Mouse (Mus musculus) midbrain, embryonic 16.5 days (tissue): ENCODE results near the gene Hsd17b14. TPM values are rescaled to one million over a fixed set of nuclear protein-coding genes. Genes with fewer than 3 reads are reported as not detected.
"Not testable (repeated sequence)": the region's sequence is repeated elsewhere in the genome, so short reads cannot be mapped to it uniquely, and the experiment has no call there.

Experiments
- ATAC-seq: fragments of 200-750 bp; cut with Nextera tagmentation; 2 replicates; pipeline ENCODE4 v1.8.0; 2017; ENCODE audit warnings: moderate TSS enrichment
- H3K27ac ChIP-seq: fragments of 300-500 bp; sonication (generic); 2 replicates; pipeline ENCODE4 v1.5.1; 2014; ENCODE audit warnings: mild to moderate bottlenecking, low read length, mixed read lengths
- H3K27me3 ChIP-seq: fragments of 300-500 bp; sonication (generic); 2 replicates; pipeline ENCODE4 v1.6.1; 2014; ENCODE audit warnings: low read depth, low read length, mixed read lengths; ENCODE audit not compliant: control insufficient read depth, insufficient read depth
- H3K36me3 ChIP-seq: fragments of 300-500 bp; sonication (generic); 2 replicates; pipeline ENCODE4 v1.6.1; 2014; ENCODE audit warnings: mild to moderate bottlenecking, low read length, moderate library complexity, mixed read lengths; ENCODE audit not compliant: control insufficient read depth, insufficient read depth
- H3K4me1 ChIP-seq: fragments of 300-500 bp; sonication (generic); 2 replicates; pipeline ENCODE4 v1.6.1; 2014; ENCODE audit warnings: mild to moderate bottlenecking, low read length, mixed read lengths; ENCODE audit not compliant: control insufficient read depth, insufficient read depth
- H3K4me2 ChIP-seq: fragments of 300-500 bp; sonication (generic); 2 replicates; pipeline ENCODE4 v1.6.1; 2014; ENCODE audit warnings: mild to moderate bottlenecking, low read length, mixed read lengths
- H3K4me3 ChIP-seq: fragments of 300-500 bp; sonication (generic); 2 replicates; pipeline ENCODE4 v1.5.1; 2014; ENCODE audit warnings: low read depth, mild to moderate bottlenecking, low read length, moderate library complexity, mixed read lengths
- H3K9ac ChIP-seq: fragments of 300-500 bp; sonication (generic); 2 replicates; pipeline ENCODE4 v1.6.1; 2014; ENCODE audit warnings: low read depth, low read length, mixed read lengths
- H3K9me3 ChIP-seq: fragments of 300-500 bp; sonication (generic); replicated peaks from 2 replicates; pipeline ENCODE4 v1.6.1; 2014; ENCODE audit warnings: mild to moderate bottlenecking, low read length, mixed read lengths; ENCODE audit not compliant: control insufficient read depth, poor library complexity, severe bottlenecking
- WGBS: fragments of 180-500 bp; shearing (Covaris S2); extraction: QIAGEN DNeasy Blood & Tissue Kit; methylation state at CpG from one replicate; pipeline ENCODE4 v1.1.7; 2014; 5-methylcytosine and 5-hydroxymethylcytosine counted together
- polyA plus RNA-seq: library from polyadenylated mRNA; unstranded; fragments of >200 nt; fragmentation: Nextera tagmentation; extraction: Ambion mirVana; gene quantifications from 2 replicates; pipeline ENCODE4 v1.2.1, GENCODE M21; 2015

Gene Hsd17b14
- polyA plus RNA-seq = 0.21 TPM in 1 of 2 replicates, not detected in the other

DNA sequence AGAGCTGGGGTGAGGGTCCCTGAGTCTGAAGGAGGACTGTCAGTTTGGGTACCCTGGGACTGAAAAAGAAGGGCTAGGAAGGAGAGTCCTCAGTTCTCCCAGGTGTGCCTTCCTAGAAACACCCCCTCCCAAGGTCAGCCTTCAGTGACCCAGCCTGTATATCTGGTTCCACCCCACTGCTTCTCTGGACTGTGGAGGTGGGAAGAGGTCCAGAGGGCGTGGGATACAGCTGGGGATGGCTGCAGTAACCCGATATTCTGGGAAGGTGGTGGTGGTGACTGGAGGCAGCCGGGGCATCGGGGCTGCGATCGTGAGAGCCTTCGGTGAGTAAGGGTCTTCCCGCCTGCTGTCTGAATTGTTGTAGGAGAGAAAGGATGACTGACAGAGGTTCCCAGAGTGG is at the start of gene Hsd17b14:
Hsd17b14 (plus strand) TSS at position 150 of the 400 bp plus-strand sequence.
- 38% methylated on average over 8 of the region's 8 CpGs for WGBS
- H3K36me3 ChIP-seq = no peaks in the 10 kb centered on the region
- no peak within 1 kb of the TSS for H3K4me2 ChIP-seq
- H3K4me3 ChIP-seq = no peak within 1 kb of the TSS
- no peaks in the 10 kb centered on the region for H3K27me3 ChIP-seq
- no peaks in the 10 kb centered on the region for H3K4me1 ChIP-seq
- ATAC-seq = no peak
- H3K27ac ChIP-seq = no peak within 1 kb of the TSS
- H3K9me3 ChIP-seq = no peaks in the 10 kb centered on the region
- no peak within 1 kb of the TSS for H3K9ac ChIP-seq

DNA sequence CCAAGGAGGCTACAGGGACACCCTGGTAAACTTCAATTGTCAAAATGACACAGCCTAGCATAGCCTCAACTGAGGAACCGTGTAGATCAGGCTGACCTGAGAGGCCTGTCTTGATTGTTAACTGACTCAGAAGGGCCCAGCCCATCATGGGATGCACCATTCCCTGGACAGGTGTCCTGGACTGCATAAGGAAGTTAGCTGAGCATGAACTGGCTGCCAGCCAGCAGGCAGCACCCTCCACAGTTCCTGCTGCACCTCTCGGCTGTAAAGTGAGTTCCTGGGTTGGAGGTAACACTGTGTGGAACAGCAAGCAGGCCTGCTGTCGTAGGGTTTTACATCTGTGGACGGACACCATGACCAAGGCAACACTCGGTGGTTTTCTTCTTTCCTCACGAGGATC is 47.1 kb upstream of the Hsd17b14 start:
- Histone ChIP-seq H3K27ac (no peak overlapping the region), H3K4me2 (no peak overlapping the region), H3K9ac (no peak overlapping the region), H3K27me3 (no peaks in the 10 kb centered on the region), H3K4me1 (peaks cover 15% of the 10 kb centered on the region), H3K9me3 (no peaks in the 10 kb centered on the region), H3K36me3 (no peaks in the 10 kb centered on the region), H3K4me3 (no peak overlapping the region)
- no peak for ATAC-seq
- 89% methylated on average over 6 of the region's 6 CpGs for WGBS

GRCm38 (mm10) chr7:45508561-45508960 is 46.1 kb upstream of the Hsd17b14 start:
- H3K9ac ChIP-seq = no peak overlapping the region

GRCm38 (mm10) chr7:45509181-45509882 is 45.4 kb upstream of the Hsd17b14 start:
- ATAC-seq = peak; percentile 27
- WGBS = 41% methylated on average over 19 of the region's 19 CpGs

More at GRCm38 (mm10) chr7:45508561-45508960, 46.1 kb upstream of the Hsd17b14 start:
- no peaks in the 10 kb centered on the region for H3K36me3 ChIP-seq
- peaks cover 15% of the 10 kb centered on the region for H3K4me1 ChIP-seq
- no peak overlapping the region; the same call in 1 of the 2 replicates for H3K4me2 ChIP-seq
- H3K27me3 ChIP-seq = no peaks in the 10 kb centered on the region
- no peaks in the 10 kb centered on the region for H3K9me3 ChIP-seq
- no peak overlapping the region for H3K27ac ChIP-seq
- H3K4me3 ChIP-seq = no peak overlapping the region
- WGBS = 90% methylated on average over 6 of the region's 6 CpGs
- ATAC-seq = no peak

DNA sequence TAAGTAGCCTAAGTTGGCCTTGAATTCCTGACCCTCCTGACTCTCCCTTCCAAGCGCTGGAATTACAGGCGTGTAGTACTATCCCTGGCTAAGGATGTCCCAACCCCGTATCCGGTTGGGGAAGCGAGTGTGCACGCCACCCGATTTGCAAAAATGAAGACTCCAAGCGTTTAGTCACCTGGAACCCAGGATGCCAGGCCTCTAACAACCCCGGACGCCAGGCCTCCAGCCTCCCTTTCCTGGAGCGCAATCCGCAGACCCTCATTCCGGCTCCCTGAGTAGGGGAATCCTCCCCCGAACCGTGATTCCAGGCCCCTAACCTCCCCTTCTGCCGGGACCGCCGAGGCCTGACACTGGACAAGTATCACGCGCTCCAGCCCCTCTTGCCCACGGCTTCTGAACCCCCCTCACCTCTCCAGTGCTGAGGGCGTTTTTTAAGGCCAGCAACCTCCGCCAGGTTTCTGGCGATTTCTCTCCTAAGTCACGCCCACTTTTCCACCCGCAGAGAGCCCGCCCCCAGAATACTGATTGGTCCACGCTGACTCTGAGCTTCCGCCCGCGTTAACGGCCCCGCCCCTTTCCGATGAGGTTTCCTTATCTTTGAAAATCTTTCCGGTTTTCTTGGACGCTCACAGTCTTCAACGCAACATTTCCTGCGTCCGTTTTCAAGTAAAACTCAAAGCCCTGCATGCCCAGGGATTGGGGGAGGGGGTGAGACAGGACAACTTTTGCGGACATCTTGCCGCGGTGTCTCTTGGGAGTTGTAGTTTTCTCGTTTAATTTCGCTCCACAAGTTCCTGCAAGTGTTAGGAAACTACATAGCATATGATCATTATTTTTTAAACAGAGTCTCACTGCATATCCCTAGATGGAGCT is 44.5 kb upstream of the Hsd17b14 start, which contains the start of gene Nucb1:
Nucb1 (minus strand) TSS at position 495 of the 876 bp plus-strand sequence.
- under 1% methylated on average over 44 of the region's 44 CpGs for WGBS
- no peaks in the 10 kb centered on the region for H3K27me3 ChIP-seq
- peak; percentile 92 for ATAC-seq
- no peaks in the 10 kb centered on the region for H3K9me3 ChIP-seq
- H3K4me1 ChIP-seq = peaks cover 15% of the 10 kb centered on the region
- peak within 1 kb of the TSS; percentile 94 for H3K4me2 ChIP-seq
- H3K9ac ChIP-seq = peak within 1 kb of the TSS; percentile 78
- H3K36me3 ChIP-seq = no peaks in the 10 kb centered on the region
- peak within 1 kb of the TSS; percentile 73 for H3K27ac ChIP-seq
- H3K4me3 ChIP-seq = peak within 1 kb of the TSS; percentile 53

More at GRCm38 (mm10) chr7:45509181-45509882, 45.4 kb upstream of the Hsd17b14 start:
- peak overlapping the region; percentile 78 for H3K9ac ChIP-seq
- peaks cover 15% of the 10 kb centered on the region for H3K4me1 ChIP-seq
- H3K9me3 ChIP-seq = no peaks in the 10 kb centered on the region
- peak overlapping the region; percentile 73 for H3K27ac ChIP-seq
- H3K27me3 ChIP-seq = no peaks in the 10 kb centered on the region
- H3K4me3 ChIP-seq = peak overlapping the region; percentile 53
- peak overlapping the region; percentile 94 for H3K4me2 ChIP-seq
- no peaks in the 10 kb centered on the region for H3K36me3 ChIP-seq

DNA sequence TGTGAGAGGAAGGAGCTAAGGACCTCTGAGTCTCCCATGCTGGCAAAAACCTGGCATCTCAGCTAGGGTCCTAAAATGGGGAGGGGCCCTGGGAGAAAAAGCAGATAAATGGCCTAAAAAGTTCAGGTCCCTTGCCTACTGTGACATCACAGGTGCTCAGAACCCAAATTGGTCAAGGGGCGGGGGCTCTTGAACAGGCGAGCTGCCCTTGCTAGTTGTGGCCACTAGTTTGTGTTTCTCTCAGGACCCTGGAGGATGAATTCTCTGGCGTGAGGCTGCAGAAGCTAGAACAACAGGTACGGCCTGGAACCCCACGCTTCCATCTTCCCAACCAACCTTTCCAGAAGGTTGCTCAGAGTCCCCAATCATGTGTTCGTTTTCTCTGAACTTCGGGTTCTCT is 40.3 kb upstream of the Hsd17b14 start:
- no peak overlapping the region for H3K9ac ChIP-seq
- H3K27ac ChIP-seq = no peak overlapping the region
- ATAC-seq = no peak
- 86% methylated on average over 7 of the region's 7 CpGs for WGBS
- H3K4me3 ChIP-seq = no peak overlapping the region
- no peak overlapping the region for H3K4me2 ChIP-seq
- H3K27me3 ChIP-seq = no peaks in the 10 kb centered on the region
- H3K4me1 ChIP-seq = peaks cover 2% of the 10 kb centered on the region
- no peaks in the 10 kb centered on the region for H3K9me3 ChIP-seq
- no peaks in the 10 kb centered on the region for H3K36me3 ChIP-seq

GRCm38 (mm10) chr7:45515436-45515835 is 39.3 kb upstream of the Hsd17b14 start:
- 29% methylated on average over 16 of the region's 16 CpGs for WGBS
- H3K36me3 ChIP-seq = no peaks in the 10 kb centered on the region
- ATAC-seq = no peak
- no peak overlapping the region for H3K9ac ChIP-seq
- no peak overlapping the region for H3K4me3 ChIP-seq
- H3K27me3 ChIP-seq = no peaks in the 10 kb centered on the region
- no peak overlapping the region for H3K27ac ChIP-seq
- H3K4me2 ChIP-seq = no peak overlapping the region
- no peaks in the 10 kb centered on the region for H3K9me3 ChIP-seq
- H3K4me1 ChIP-seq = no peaks in the 10 kb centered on the region

DNA sequence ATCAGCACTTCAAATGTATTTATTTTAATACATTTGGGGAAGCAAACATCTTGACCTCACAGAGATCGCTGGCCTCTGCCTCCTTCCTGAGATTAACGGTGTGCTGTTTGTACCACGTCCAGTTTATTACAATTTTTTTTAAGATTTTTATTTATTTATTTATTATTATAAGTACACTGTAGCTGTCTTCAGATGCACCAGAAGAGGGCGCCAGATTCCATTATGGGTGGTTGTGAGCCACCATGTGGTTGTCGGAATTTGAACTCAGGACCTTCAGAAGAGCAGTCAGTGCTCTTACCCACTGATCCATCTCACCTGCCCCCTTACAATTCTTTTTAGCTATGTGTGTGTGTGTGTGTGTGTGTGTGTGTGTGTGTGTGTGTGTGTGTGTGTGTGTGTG is 37.8 kb upstream of the Hsd17b14 start:
- H3K9me3 ChIP-seq, H3K27ac ChIP-seq, ATAC-seq, H3K4me1 ChIP-seq, H3K9ac ChIP-seq, H3K27me3 ChIP-seq, H3K4me2 ChIP-seq, H3K4me3 ChIP-seq, H3K36me3 ChIP-seq: not testable (repeated sequence)
- WGBS = 70% methylated on average over 5 of the region's 5 CpGs

- no peak overlapping the region for H3K4me3 ChIP-seq
- no peak overlapping the region for H3K9ac ChIP-seq
- no peaks in the 10 kb centered on the region for H3K27me3 ChIP-seq
- no peak overlapping the region for H3K4me2 ChIP-seq
- no peak for ATAC-seq
- H3K4me1 ChIP-seq = peaks cover 3% of the 10 kb centered on the region; the same call in 1 of the 2 replicates
- 90% methylated on average over 16 of the region's 16 CpGs for WGBS
- no peaks in the 10 kb centered on the region for H3K9me3 ChIP-seq
- no peaks in the 10 kb centered on the region for H3K36me3 ChIP-seq
- no peak overlapping the region for H3K27ac ChIP-seq
These were observed 36.1 kb upstream of the Hsd17b14 start for GRCm38 (mm10) chr7:45518618-45519017.
